Mouse (Mus musculus): ENCODE measurements around the gene Grm2. TPM values are rescaled to one million over a fixed set of nuclear protein-coding genes. Genes with fewer than 3 reads are reported as not detected.

Grm2 gene
- not detected in 2 replicates for polyA plus RNA-seq (2012; ENCODE audit: insufficient read depth, insufficient read length, missing spikeins)

DNA sequence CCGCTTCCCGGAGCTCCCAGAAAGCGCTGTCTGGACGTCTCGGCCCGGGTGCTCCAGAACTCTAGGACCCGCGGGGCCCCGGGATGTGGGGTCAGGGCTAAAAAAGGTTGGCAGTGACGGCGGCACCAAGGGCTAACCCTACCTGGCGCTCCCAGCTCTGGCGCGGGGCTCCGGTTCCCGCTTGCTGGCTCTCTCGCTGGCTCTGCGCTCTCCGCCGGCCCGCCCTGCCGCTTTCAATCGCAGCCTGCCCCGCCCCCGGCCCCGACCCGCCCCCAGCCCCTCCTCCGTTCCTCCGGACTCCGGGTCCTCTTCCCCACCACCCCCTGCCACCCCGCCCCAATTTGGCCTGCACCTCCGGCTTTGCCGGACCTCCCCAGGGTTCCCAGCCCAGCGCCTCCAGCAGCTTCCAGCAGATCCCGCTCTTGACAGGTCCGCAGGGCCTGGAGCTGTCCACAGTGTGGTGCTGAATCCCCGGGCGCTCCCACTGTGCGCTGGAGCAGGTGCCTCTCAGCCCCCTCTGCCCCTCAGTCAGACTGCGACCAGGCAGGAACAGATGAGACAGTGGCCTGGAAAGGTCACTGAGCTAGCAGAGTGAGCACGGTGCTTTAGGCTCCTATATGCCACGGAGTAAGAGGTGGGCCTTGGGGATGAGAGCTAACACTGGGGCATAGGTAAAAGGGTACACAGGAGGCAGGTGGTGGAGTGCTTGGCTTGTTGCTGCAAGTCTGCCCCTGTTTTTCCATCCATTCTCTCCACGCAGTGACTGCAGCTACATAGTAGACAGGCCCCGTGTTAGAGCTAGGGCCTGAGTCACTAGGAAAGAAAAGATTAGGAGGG lies at the start of gene Grm2:
TSS of gene Grm2 (minus strand) at position 199 of the 837 bp plus-strand sequence.
- no peaks in the 10 kb centered on the region for H3K4me1 ChIP-seq (ENCODE audit: control insufficient read depth, insufficient read depth, low read length)
- TF ChIP-seq CTCF (IDR thresholded peaks at IDR 0.05; ENCODE audit: low read depth, low read length) = no peak
- no peak for TF ChIP-seq POLR2A (IDR thresholded peaks at IDR 0.05; ENCODE audit: borderline replicate concordance, low read depth, low read length)

DNA sequence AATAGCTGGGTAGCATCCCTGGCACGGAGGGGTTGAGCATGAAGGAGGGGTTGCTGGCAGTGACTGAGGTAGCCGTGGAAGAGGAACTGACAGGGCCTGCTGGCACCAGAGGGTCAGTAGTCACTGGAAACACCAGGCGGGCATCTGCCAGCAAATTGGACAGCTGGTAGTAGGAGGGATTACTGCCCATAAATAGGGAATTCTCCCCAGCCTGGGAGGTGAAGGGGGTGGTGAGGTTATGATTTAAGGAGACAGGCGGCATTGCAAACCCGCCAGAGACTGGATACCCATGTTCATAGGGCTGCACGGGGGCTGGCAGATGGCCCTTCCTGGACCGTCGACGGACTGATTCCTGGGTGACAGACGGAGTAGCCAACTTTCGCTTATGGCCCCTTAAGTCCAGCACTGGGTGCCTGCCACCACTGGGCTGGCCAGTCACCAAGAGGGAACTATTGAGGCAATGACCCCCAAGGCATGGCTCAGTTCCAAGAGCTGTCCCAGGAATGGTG lies 37.1 kb upstream of the Grm2 start:
- Histone ChIP-seq H3K27ac (ENCODE audit: insufficient read depth, low read depth, low read length) (no peak overlapping the region), H3K4me3 (ENCODE audit: insufficient read depth, low read length) (no peak overlapping the region), H3K4me1 (ENCODE audit: control insufficient read depth, insufficient read depth, low read length) (no peaks in the 10 kb centered on the region)
- TF ChIP-seq CTCF (IDR thresholded peaks at IDR 0.05; ENCODE audit: low read depth, low read length) (no peak), POLR2A (IDR thresholded peaks at IDR 0.05; ENCODE audit: borderline replicate concordance, low read depth, low read length) (no peak)

More for the DNA sequence above, at the start of gene Grm2:
- H3K4me3 ChIP-seq (ENCODE audit: insufficient read depth, low read length) = no peak within 1 kb of the TSS
- H3K27ac ChIP-seq (ENCODE audit: insufficient read depth, low read depth, low read length) = no peak within 1 kb of the TSS

DNA sequence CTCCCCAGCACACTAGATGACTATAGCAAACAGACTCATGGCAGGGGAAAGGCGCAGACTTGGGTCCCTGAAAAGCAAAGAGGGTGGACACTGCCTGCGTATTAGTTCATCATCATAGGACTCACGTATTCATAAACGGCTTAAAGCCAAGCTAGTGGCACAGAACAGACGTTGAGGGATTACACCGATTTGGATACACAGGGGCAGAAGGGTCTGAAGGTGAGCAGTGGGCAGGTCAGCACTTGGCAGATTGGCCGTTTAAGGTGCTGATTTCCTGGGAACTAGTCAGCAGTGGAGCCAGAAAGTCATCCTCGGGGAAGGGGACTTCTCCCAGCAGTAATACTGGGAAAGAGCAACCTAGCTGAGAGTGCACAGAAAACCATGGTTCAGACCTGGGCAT lies 33.0 kb upstream of the Grm2 start:
- Histone ChIP-seq H3K4me1 (ENCODE audit: control insufficient read depth, insufficient read depth, low read length) (peaks cover 11% of the 10 kb centered on the region), H3K4me3 (ENCODE audit: insufficient read depth, low read length) (no peak overlapping the region), H3K27ac (ENCODE audit: insufficient read depth, low read depth, low read length) (no peak overlapping the region)
- TF ChIP-seq CTCF (IDR thresholded peaks at IDR 0.05; ENCODE audit: low read depth, low read length) = no peak
- TF ChIP-seq POLR2A (IDR thresholded peaks at IDR 0.05; ENCODE audit: borderline replicate concordance, low read depth, low read length) = no peak

DNA sequence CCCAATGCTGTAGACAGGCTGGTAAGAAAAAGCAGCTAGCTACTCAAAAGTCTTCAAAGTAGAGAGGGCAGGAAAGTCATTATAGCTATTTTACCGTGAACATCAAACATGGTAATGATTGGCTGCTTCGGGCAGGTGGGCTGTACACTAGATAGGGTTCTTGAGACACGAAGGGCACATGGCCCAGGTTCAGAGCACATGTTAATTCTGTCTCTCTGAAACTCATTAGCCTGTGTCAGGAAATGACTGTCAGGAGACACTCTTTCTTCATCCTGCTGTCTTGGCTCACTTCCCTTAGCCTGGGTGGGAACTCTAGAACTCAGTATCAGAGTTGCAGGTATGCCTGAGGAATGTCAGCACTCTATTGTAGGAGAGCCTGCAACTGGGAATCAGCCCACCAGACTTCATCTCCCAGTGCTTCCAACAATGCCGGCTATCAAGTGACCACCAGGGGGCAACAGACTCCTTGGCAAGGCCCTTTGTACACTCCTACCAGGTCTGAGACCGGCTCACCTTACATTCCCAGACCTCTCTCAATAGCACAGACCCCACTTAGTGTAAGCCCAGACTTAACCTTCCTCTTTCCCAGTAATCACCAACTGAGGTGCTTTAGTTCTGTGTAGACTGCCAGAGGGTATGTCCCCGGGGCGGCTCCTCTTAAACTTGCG lies 31.2 kb upstream of the Grm2 start:
- peaks cover 11% of the 10 kb centered on the region for H3K4me1 ChIP-seq (ENCODE audit: control insufficient read depth, insufficient read depth, low read length)
- TF ChIP-seq CTCF (IDR thresholded peaks at IDR 0.05; ENCODE audit: low read depth, low read length) (peak; percentile 95), POLR2A (IDR thresholded peaks at IDR 0.05; ENCODE audit: borderline replicate concordance, low read depth, low read length) (no peak)
- H3K27ac ChIP-seq (ENCODE audit: insufficient read depth, low read depth, low read length) = no peak overlapping the region
- H3K4me3 ChIP-seq (ENCODE audit: insufficient read depth, low read length) = no peak overlapping the region

DNA sequence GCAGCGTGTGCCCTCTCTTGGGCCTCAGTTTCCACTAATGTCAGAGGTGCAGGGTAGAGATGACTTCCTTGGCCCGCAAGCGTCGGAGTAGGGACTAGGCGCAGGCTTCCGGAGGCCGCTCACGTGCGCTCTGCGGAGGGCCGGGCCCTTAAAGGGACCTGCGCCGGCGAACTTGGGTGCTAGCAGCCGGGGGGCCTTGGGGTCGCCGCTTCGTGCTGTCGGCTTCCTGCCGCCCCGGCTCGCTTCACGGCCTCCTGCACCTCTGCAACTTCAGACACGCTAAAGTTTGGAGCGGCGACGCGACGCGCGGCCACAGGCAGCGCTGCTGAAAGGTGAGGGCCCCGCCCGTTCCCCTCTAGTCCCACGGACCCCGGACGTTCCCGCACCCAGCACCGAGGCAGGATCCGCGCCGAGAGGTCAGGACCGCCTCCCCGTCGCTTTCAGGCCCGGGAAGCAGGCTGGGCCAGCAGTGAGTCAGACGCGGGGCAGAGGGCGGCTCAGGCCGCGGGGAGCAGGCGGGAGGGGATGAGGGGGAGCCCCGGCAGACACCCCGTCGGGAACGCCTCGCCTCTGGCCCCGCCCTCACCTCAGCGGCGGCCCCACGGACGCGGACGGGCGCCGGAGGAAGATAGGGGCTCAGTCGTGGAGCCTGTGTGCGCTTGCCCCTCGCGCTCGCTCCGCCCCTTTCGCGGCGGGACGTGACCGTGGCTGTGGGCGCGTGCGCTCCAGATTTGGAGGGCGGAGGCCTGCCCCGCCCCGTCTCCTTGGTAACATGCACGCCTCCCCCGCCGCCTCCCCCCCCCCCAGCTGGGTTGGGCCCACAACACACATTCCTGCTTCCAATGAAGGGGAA lies 29.6 kb upstream of the Grm2 start, which contains the start of gene Tex264:
TSS of gene Tex264 (minus strand) at position 679 of the 853 bp plus-strand sequence.
- H3K27ac ChIP-seq (ENCODE audit: insufficient read depth, low read depth, low read length) = peak within 1 kb of the TSS; percentile 50
- peak within 1 kb of the TSS; percentile 75 for H3K4me3 ChIP-seq (ENCODE audit: insufficient read depth, low read length)
- peaks cover 11% of the 10 kb centered on the region for H3K4me1 ChIP-seq (ENCODE audit: control insufficient read depth, insufficient read depth, low read length)
- TF ChIP-seq POLR2A (IDR thresholded peaks at IDR 0.05; ENCODE audit: borderline replicate concordance, low read depth, low read length) = no peak
- no peak for TF ChIP-seq CTCF (IDR thresholded peaks at IDR 0.05; ENCODE audit: low read depth, low read length)

DNA sequence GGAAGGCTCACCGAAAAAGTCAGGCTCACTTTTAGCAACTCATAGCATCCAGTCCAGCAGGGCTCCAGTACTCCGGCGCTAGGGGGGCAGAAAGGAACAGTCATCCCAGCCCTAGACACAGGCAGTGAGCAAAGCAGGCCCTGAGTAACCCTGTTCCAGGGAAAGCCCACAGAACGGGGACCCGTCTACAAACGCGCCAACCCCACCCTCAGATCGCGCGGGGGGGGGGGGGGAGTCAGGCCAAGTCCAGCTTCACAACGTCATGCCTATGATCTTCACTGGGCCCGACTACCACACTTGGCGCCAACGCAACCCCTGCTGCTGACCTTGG lies 29.0 kb upstream of the Grm2 start:
- peak overlapping the region; percentile 75 for H3K4me3 ChIP-seq (ENCODE audit: insufficient read depth, low read length)
- TF ChIP-seq CTCF (IDR thresholded peaks at IDR 0.05; ENCODE audit: low read depth, low read length) = no peak
- no peak for TF ChIP-seq POLR2A (IDR thresholded peaks at IDR 0.05; ENCODE audit: borderline replicate concordance, low read depth, low read length)
- 0 out of 2 replicates have a peak overlapping the region, but pooled peaks have one; percentile 50 for H3K27ac ChIP-seq (ENCODE audit: insufficient read depth, low read depth, low read length)
- peaks cover 11% of the 10 kb centered on the region for H3K4me1 ChIP-seq (ENCODE audit: control insufficient read depth, insufficient read depth, low read length)

DNA sequence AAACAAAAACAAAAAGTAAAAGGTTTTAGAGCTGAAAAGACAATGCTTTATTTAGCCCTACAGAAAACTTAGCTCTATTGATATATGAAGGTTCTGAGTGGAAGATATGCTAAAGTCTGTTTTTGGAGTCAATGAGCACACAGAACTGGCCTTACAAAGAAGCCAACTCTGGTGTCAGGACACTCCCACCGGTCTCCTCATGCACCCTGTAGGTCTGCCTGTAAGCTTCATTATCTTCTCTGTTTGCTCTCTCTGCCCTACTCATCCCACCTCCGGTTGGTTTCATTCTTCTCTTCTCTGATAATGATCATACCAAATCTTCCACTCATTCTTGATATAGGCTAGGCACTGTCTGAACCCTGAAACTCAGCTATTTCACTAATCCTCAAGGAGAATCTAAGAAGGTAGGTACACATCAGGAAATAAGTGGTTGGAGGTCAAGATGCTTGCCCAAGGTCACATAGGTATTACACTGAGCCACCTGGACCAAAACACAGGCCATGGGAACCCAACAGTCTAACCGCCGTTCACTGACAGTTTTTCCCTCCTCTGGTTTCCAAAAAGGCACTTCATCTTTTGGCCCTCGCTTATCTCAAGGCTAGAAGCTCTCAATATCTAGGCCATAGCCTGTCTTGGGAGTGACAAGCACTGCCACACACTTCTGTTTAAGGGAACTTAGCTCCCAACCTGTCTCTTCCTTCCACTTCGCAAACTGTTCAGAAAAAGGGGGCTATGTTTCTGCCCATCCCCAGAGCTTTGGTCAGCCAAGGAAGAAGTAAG lies 28.4 kb upstream of the Grm2 start:
- Histone ChIP-seq H3K27ac (ENCODE audit: insufficient read depth, low read depth, low read length) (no peak overlapping the region), H3K4me1 (ENCODE audit: control insufficient read depth, insufficient read depth, low read length) (peaks cover 11% of the 10 kb centered on the region)

DNA sequence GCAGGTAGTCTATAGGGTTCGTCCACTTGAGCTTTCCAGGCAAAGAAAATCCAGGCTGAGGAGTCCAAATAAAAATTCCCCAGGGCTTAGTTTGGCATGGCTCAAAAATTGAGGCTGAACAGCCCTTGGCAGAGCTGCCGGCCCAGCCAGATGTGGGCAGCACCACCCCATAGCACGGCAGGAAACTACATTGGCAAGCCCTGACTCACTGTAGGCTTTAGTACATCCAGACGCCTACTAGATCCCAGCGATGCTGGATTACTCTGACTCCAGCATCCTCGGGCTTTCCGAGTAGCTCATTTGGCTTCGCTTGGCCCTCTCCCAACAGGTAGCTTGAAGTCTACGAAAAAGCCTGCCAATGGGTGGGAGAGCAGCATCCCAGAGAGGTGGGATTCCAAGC lies 25.1 kb upstream of the Grm2 start:
- TF ChIP-seq CTCF (IDR thresholded peaks at IDR 0.05; ENCODE audit: low read depth, low read length) (no peak), POLR2A (IDR thresholded peaks at IDR 0.05; ENCODE audit: borderline replicate concordance, low read depth, low read length) (no peak)
- Histone ChIP-seq H3K27ac (ENCODE audit: insufficient read depth, low read depth, low read length) (no peak overlapping the region), H3K4me1 (ENCODE audit: control insufficient read depth, insufficient read depth, low read length) (peaks cover 16% of the 10 kb centered on the region), H3K4me3 (ENCODE audit: insufficient read depth, low read length) (no peak overlapping the region)

More for the DNA sequence above, 28.4 kb upstream of the Grm2 start:
- TF ChIP-seq CTCF (IDR thresholded peaks at IDR 0.05; ENCODE audit: low read depth, low read length) (no peak), POLR2A (IDR thresholded peaks at IDR 0.05; ENCODE audit: borderline replicate concordance, low read depth, low read length) (no peak)
- peak overlapping the region; percentile 75 for H3K4me3 ChIP-seq (ENCODE audit: insufficient read depth, low read length)
